Mouse (Mus musculus): Measurements from ENCODE around the gene 4933405L10Rik. TPM values are rescaled to one million over a fixed set of nuclear protein-coding genes. Genes with fewer than 3 reads are reported as not detected.

4933405L10Rik gene
- polyA plus RNA-seq, 1 experiment, result not detected

GRCm38 (mm10) chr8:105716302-105716945 is 9.0 kb downstream of the 4933405L10Rik start:
- no peak for TF ChIP-seq CTCF (IDR thresholded peaks at IDR 0.05; ENCODE audit: borderline replicate concordance, control insufficient read depth, extremely low read depth, insufficient read depth, low read length, poor library complexity)
- no peak for TF ChIP-seq POLR2A (IDR thresholded peaks at IDR 0.05; ENCODE audit: control insufficient read depth, extremely low read depth, insufficient read depth, low read length, poor library complexity)
- Histone ChIP-seq H3K4me3 (ENCODE audit: control insufficient read depth, insufficient read depth, low read length) (no peak overlapping the region), H3K4me1 (replicated peaks; ENCODE audit: control insufficient read depth, insufficient read depth, low read length) (no peaks in the 10 kb centered on the region), H3K27me3 (ENCODE audit: control insufficient read depth, insufficient read depth, low read length) (no peaks in the 10 kb centered on the region), H3K27ac (ENCODE audit: control insufficient read depth, insufficient read depth, low read length) (no peak overlapping the region), H3K36me3 (ENCODE audit: control insufficient read depth, insufficient read depth, low read length) (no peaks in the 10 kb centered on the region)
- no peak for DNase-seq
- WGBS, result 97% methylated on average over 15 of the region's 15 CpGs

GRCm38 (mm10) chr8:105719637-105720036 is 12.2 kb downstream of the 4933405L10Rik start:
- WGBS, result 97% methylated on average over 4 of the region's 4 CpGs
- no peaks in the 10 kb centered on the region for H3K27me3 ChIP-seq (ENCODE audit: control insufficient read depth, insufficient read depth, low read length)
- no peak overlapping the region for H3K27ac ChIP-seq (ENCODE audit: control insufficient read depth, insufficient read depth, low read length)
- no peak for DNase-seq
- TF ChIP-seq CTCF (IDR thresholded peaks at IDR 0.05; ENCODE audit: borderline replicate concordance, control insufficient read depth, extremely low read depth, insufficient read depth, low read length, poor library complexity) (no peak), POLR2A (IDR thresholded peaks at IDR 0.05; ENCODE audit: control insufficient read depth, extremely low read depth, insufficient read depth, low read length, poor library complexity) (no peak)
- no peak overlapping the region for H3K4me3 ChIP-seq (ENCODE audit: control insufficient read depth, insufficient read depth, low read length)
- no peaks in the 10 kb centered on the region for H3K36me3 ChIP-seq (ENCODE audit: control insufficient read depth, insufficient read depth, low read length)
- no peaks in the 10 kb centered on the region for H3K4me1 ChIP-seq (replicated peaks; ENCODE audit: control insufficient read depth, insufficient read depth, low read length)

GRCm38 (mm10) chr8:105722861-105723260 is 15.4 kb downstream of the 4933405L10Rik start:
- no peak for DNase-seq
- H3K27me3 ChIP-seq (ENCODE audit: control insufficient read depth, insufficient read depth, low read length), result no peaks in the 10 kb centered on the region
- 95% methylated on average over 9 of the region's 9 CpGs for WGBS
- TF ChIP-seq CTCF (IDR thresholded peaks at IDR 0.05; ENCODE audit: borderline replicate concordance, control insufficient read depth, extremely low read depth, insufficient read depth, low read length, poor library complexity) (no peak), POLR2A (IDR thresholded peaks at IDR 0.05; ENCODE audit: control insufficient read depth, extremely low read depth, insufficient read depth, low read length, poor library complexity) (no peak)
- H3K36me3 ChIP-seq (ENCODE audit: control insufficient read depth, insufficient read depth, low read length), result no peaks in the 10 kb centered on the region
- peaks cover 12% of the 10 kb centered on the region for H3K4me1 ChIP-seq (replicated peaks; ENCODE audit: control insufficient read depth, insufficient read depth, low read length)
- no peak overlapping the region for H3K4me3 ChIP-seq (ENCODE audit: control insufficient read depth, insufficient read depth, low read length)
- H3K27ac ChIP-seq (ENCODE audit: control insufficient read depth, insufficient read depth, low read length), result no peak overlapping the region

GRCm38 (mm10) chr8:105725726-105726125 is 18.3 kb downstream of the 4933405L10Rik start:
- no peak for DNase-seq
- Histone ChIP-seq H3K36me3 (ENCODE audit: control insufficient read depth, insufficient read depth, low read length) (no peaks in the 10 kb centered on the region), H3K27ac (ENCODE audit: control insufficient read depth, insufficient read depth, low read length) (no peak overlapping the region), H3K4me1 (replicated peaks; ENCODE audit: control insufficient read depth, insufficient read depth, low read length) (peaks cover 15% of the 10 kb centered on the region), H3K27me3 (ENCODE audit: control insufficient read depth, insufficient read depth, low read length) (no peaks in the 10 kb centered on the region), H3K4me3 (ENCODE audit: control insufficient read depth, insufficient read depth, low read length) (no peak overlapping the region)
- 90% methylated on average over 5 of the region's 5 CpGs for WGBS
- TF ChIP-seq CTCF (IDR thresholded peaks at IDR 0.05; ENCODE audit: borderline replicate concordance, control insufficient read depth, extremely low read depth, insufficient read depth, low read length, poor library complexity), result no peak
- no peak for TF ChIP-seq POLR2A (IDR thresholded peaks at IDR 0.05; ENCODE audit: control insufficient read depth, extremely low read depth, insufficient read depth, low read length, poor library complexity)

- Histone ChIP-seq H3K4me3 (ENCODE audit: control insufficient read depth, insufficient read depth, low read length) (no peak overlapping the region), H3K4me1 (replicated peaks; ENCODE audit: control insufficient read depth, insufficient read depth, low read length) (peaks cover 15% of the 10 kb centered on the region)
- DNase-seq, result no peak
Observed at GRCm38 (mm10) chr8:105727397-105728124, 20.1 kb downstream of the 4933405L10Rik start.

GRCm38 (mm10) chr8:105732186-105732585 is 24.7 kb downstream of the 4933405L10Rik start:
- no peak overlapping the region for H3K4me3 ChIP-seq (ENCODE audit: control insufficient read depth, insufficient read depth, low read length)
- no peaks in the 10 kb centered on the region for H3K36me3 ChIP-seq (ENCODE audit: control insufficient read depth, insufficient read depth, low read length)
- peaks cover 9% of the 10 kb centered on the region for H3K4me1 ChIP-seq (replicated peaks; ENCODE audit: control insufficient read depth, insufficient read depth, low read length)
- 94% methylated on average over 5 of the region's 5 CpGs for WGBS
- H3K27ac ChIP-seq (ENCODE audit: control insufficient read depth, insufficient read depth, low read length), result no peak overlapping the region
- DNase-seq, result no peak
- no peak for TF ChIP-seq CTCF (IDR thresholded peaks at IDR 0.05; ENCODE audit: borderline replicate concordance, control insufficient read depth, extremely low read depth, insufficient read depth, low read length, poor library complexity)
- TF ChIP-seq POLR2A (IDR thresholded peaks at IDR 0.05; ENCODE audit: control insufficient read depth, extremely low read depth, insufficient read depth, low read length, poor library complexity), result no peak
- no peaks in the 10 kb centered on the region for H3K27me3 ChIP-seq (ENCODE audit: control insufficient read depth, insufficient read depth, low read length)

More at GRCm38 (mm10) chr8:105727397-105728124, 20.1 kb downstream of the 4933405L10Rik start:
- no peak overlapping the region for H3K27ac ChIP-seq (ENCODE audit: control insufficient read depth, insufficient read depth, low read length)
- H3K36me3 ChIP-seq (ENCODE audit: control insufficient read depth, insufficient read depth, low read length), result no peaks in the 10 kb centered on the region
- no peak for TF ChIP-seq POLR2A (IDR thresholded peaks at IDR 0.05; ENCODE audit: control insufficient read depth, extremely low read depth, insufficient read depth, low read length, poor library complexity)
- no peak for TF ChIP-seq CTCF (IDR thresholded peaks at IDR 0.05; ENCODE audit: borderline replicate concordance, control insufficient read depth, extremely low read depth, insufficient read depth, low read length, poor library complexity)
- H3K27me3 ChIP-seq (ENCODE audit: control insufficient read depth, insufficient read depth, low read length), result no peaks in the 10 kb centered on the region
- 69% methylated on average over 18 of the region's 18 CpGs for WGBS

Data from thymus, adult 2 months (tissue).